Mouse (Mus musculus) thymus, postnatal 10 days (tissue): ENCODE measurements at regions not wholly inside any gene's neighbourhood (a gene's known extent, or its start where the extent isn't known, plus 50 kb on each side); places are given as distances from the start of the nearest gene placed in this dataset.

Experiments used
- DNase-seq, 2 experiments: peaks; one replicate each; pipeline ENCODE4 v3.0.0; 2021; ENCODE audit warnings: low spot score in 2 of 2

DNA sequence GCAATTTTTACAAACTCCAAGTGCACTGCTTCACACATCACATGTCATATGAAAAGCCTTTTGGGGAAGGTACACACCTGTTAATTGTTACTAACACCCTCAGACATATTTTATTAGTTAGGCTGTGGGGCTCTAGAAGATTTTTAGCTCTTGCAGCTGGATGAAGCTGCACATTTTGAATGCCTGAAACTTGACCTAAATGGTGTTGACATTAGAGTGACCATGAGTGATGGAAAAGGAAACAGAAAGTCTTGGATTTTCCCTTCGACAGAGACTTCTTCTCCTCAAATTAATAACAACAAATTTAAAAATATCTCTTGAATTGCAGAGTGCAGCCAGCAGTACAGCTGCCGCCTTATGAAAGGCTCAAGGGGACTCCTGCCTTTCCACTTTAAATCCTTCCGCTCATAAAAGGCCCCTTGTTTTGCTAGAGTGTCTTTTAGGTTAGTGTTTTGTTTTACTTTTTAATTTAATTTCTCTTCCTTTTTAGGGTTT, 259.7 kb downstream of the Trim52 start:
- no peak for DNase-seq

DNA sequence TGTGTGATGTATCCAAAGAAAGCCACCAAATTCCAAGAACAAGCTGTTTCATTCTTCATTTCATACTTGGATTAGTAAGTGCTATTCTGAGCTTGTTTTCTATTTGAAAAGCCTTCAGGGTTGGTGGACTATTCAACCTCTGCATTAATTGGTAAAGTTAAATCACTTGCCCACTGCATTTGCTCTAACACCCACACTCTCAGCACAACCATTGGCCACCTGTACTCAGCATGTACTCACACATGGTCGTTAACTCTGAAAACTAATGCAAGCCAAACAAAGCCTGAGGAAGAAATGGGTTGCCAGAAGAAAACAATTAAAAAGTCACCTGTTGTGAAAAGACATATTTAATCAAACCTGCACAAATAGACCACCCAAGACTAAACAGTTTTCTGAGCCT, 267.5 kb downstream of the Trim52 start:
- no peak for DNase-seq

DNA sequence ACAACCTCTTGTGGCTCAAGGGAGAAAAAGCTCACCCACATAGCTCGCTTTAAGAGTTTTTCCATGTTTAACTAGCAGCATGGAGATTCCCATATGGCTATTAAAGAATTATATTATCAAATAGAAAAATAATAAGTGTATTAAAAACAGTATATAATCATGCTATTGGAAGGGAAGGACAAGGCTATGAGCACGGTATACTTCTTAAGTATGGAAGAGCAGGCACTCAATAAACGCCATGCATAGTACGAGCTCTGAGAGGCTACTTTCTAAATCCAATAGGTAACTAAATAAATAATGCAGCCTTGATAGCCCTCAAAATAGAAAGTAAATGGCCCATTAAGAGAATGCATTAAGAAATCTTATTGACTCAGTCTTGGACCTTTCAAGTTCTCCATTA, 273.6 kb downstream of the Trim52 start:
- DNase-seq, result no peak

DNA sequence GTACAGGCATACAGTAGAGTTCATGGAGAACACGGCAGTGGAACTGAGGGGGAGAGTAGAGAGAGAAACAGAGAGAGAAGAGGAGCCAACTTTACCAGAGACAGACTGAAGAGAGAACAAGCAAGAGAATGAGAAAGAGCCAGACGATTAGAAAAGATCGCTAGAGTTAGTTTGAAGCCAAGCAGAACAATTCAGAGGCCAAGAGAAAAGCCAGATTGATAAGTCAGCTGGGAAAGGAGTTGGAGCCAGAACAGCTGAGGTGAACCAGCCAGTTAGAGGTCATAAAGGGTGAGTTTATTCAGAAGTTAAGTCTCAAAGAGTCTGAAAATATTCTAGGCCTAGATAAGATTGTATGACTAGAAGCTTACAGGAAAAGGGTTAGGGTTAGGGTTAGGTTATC, 281.7 kb downstream of the Trim52 start:
- DNase-seq, result no peak

DNA sequence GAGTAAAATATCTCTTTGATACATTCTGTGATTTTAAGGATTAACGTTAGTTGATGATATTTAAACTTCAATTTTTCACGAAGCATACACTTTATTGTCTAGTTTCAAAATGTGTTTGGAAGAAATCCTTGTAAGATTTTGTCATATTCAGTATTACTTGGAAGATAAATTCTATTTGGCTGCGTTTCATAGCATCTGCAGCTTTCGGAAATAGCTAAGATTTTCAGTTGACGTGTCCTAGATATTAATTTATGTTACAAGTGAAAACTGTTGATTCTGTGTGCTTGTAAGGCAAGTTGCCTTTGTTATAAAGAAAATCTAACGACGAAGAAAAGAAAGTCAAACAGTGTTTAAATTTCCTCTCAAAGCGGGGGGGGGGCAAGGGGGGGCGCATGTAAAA, 284.5 kb downstream of the Trim52 start:
- no peak for DNase-seq

DNA sequence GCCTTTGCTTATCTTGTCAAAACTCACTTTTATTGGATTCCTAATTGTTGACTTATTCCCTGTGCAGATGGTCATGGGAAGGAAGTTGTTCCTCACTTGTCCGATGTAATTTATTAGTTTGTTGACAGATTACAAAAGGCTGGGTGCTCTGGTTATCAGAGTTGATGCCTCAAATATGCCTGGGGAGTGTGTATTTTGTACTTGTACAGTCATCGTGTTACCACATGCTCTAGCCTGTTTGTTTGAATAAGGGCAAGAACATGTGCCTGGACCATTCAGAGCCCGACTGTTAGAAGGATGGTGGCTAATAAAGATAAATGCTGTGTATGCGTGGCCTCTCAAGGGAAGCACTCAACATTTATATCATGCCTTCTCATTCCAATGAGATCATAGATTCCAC, 288.0 kb downstream of the Trim52 start:
- DNase-seq, result no peak

DNA sequence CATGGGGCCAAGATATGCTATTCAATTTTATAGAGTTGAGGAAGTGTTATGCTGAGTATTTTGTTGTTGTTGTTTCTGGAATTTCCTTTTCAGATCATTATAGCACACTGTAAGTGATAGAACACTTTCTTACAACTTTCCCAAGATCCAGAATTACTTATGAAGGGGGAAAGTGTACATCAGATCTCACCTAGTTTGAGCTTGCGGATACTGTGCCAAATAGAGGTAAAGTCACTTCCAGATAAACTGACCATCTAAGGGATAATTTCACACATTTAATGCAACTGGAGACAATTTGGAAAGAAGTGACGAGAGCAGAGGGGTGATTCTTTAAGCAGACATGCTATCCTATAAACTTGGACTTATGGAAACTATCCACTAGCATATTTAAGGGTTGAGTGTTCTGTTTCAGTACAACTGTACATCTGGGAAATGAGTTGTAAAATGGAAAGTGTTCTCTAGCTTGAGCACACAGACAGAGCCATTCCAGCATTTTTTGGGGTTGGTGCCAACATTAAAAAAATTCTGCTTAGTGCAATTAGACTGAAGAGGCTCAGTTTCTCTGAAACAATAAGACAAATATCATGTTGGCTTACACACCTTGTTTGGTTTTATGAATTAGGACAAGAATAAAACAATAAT, 307.0 kb downstream of the Trim52 start:
- DNase-seq, result no peak

DNA sequence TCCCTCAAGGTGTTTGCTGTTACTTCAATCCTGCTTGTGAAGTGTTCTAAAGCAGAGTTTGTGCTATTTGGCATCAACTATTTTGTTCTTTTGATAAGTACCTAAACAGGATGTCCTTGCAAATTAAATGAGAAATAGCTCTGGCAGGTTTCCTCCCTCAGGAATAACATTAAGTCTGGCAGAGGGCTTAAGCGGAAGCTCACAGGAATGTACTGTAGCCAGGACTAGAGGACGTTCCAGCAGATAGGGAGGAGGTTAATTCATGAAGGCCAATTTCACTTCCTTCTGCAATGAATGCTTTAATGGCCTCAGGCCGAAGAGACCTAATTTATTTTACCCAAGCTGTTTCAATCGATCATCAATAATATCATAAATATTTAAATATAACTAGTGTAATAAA, 318.7 kb downstream of the Trim52 start:
- no peak for DNase-seq

DNA sequence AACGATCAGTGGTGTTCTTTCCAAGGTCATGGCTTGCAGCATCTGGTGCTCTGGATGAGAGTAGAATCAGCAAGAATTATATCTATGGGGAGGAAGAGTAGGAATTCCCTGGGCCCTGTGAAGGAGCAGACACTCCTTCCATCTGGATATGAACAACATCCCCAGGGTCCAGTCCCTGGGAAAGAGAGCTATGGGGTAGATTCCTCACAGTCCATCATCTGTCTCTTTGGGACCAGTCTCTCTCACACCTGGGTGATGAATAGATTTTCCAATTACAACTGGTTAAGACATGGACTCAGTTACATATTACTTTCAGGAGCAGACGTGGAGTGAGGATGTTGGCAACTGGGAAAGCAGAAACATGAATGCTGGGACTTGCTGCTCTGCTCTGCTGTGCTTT, 322.6 kb downstream of the Trim52 start:
- no peak for DNase-seq

DNA sequence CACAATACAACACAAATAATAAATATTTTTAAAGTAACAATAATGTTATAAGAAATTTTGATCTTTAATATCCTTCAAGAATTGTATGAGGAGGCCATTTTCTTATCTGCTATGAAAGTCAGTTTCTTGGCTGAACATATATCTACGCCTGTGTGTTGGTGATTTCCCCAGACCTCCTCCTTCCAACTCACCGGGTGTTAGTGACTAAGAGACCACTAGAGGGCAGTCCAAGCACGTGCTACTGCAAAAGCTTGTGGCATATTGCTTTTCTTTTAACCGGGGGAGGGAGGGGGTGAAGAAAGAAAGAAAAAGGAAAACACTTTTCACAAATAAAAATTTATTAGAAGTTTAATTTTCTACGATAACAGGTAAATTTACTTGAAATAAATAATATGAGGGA, 333.3 kb downstream of the Trim52 start:
- peak; percentile 3 to 38 for DNase-seq

DNA sequence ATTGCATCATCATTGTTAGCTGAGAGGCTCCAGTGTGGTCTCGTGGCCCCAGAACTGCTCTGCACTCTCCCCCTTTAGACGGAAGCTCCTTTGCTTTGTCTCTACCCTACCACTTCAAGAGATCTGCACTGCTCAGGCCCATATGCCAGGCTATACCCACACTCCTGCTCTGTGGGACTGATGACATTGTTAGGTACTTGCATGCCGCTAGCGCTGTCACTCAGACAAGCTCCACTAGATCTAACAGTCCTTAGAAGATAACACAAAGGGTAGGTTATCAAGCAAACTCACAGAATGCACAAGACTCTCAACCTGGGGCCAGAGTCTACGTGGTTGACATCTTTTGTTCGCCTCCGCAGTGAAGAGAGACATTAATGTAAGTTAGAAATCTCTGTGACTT, 383.1 kb downstream of the Trim52 start:
- no peak for DNase-seq

DNA sequence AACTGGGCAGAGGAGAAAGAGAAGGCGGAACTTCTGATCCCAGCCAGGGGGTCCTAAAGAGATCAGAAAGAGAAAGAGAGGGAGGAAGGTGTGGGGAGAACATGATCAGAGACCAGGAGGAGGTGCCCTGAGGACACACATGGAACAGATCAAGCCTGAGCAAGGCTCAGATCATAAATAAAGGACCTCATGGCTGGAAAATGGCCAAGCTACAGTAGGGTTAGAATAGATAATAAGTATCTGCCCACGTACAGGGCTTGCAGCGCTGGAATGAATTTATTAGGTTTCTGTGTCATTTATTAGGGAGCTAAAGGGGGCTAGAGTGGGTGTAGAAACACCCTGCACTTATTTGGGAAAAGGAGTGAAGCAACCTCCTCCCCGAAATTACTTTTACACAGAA, 385.4 kb downstream of the Trim52 start:
- DNase-seq, result no peak

DNA sequence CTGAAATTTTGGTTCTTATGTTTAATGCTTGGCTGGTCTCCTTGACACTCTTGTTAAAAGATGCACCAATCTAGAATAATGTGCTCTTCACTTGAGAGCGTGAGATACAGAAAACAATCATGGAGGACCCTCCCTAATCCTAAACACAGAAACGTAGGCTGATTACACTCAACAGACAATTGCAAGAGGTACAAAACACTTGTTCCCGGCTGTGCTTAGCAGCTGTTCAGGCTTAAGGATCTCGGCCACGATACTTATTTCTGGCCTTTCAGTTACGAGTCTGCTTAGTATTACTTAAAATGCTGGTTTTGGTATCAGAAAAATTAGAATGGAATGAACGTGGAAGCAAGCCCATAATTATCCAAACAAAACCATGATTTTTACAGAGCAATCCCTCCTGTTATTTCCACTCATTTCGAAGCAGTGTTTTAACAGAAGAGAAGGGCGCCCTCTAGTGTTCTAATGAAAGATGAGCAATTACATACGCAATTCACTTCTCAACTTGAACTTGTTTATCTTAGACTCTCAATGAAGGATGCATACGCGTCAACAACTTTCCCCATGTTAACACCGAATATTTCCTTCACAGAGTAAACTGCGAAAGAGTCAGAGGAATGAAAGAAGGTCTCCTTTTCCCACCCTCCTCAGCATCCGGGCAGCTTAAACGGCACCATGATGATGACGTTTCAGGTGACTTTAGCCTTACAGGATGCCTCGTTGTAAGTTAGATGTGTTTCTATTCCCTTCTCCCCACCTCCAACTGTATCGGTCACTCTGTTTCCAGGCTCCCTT, 394.5 kb downstream of the Trim52 start:
- peak in 1 of 2 experiments; percentile 19 for DNase-seq

DNA sequence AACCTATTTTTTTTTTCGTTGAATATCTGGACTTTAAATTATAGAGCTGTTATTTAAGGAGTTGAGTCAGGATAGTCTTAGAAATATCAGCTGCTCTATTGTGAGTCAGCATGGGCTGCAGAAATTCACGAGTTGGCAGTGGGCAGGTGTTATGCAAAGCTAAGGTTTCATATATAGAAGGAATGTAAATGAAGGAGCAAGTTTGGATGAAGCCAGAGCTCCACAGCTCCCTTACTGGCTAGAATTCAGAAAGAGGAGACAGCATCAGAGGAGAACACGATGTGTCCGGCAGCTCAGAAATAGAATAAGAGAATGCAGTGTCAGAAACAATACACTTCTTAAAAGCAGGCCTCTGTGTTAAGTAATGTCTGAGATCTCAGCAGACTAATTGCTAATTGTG, 400.9 kb downstream of the Trim52 start:
- no peak for DNase-seq

DNA sequence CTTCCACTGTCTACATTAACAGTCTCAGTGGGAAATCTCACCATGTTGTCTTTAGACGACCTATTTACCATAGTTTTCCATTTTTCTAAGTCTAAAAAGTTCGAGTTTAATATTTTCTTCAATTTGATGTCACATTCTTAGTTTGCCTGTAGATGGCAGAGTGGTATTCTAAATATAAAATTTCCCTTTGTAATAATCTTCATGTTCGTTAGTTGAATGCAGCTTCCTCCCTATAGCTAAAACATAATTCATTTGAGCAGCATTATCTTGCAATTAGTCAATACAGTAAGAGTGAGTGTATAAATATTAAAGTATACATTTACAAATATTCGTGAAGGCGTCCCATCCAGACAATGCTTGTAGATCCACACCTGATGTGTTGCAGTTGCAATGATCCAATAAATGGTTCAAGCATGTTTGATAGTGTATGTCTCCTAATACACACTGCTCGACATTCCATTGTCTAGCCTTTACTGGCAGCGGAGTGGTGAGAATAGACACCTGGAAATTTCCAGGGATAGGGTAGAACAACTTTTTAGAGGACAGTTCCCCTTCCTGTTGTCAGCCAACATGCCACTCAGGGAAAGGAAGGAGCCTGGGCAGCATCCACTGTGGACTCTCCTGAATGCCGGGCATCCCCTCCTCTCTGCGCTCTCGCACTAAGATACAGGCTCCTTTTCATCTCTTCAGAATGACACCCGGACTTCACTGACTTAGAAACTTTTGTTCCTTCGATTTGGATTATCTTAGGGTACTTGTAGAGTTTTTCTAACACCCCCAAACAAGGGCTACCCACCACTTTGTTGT, 412.8 kb downstream of the Trim52 start:
- DNase-seq, result no peak

DNA sequence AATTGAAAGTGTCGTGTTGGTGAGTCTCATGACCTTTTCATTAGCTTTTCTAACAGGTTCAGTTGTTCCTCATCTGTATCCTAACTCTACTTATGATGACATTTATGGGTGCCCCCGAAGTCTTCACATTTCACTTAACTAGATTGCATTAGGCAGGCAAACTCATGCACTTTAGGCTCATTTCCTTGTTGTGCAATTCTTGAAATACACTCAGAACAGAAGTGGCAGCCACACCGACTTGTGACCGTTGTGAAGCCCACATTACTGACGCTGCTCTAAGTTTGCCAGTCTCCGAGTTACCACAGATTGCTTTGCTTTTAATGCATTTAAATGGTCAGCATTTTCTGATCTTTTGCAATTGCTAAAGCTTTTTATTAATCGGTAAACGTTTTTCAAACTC, 414.8 kb downstream of the Trim52 start:
- no peak for DNase-seq

DNA sequence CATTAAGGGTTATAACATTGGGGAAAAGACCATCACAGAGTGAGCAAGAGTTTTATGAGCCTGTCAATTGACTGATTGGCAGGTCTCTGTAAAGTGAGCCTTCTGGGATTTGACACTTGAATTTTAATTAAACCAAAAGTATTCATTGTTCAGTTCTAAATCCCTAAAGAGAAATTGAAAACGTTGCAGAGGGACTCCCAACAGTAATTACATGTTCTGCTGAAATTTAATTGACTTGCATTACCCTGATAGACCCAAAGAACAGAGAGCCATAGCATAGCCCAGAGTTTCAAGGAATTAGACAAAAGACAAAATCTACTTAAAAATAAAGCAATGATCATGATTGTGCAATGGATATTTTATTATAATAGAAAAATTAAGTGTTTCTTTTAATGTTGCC, 444.2 kb downstream of the Trim52 start:
- no peak for DNase-seq

DNA sequence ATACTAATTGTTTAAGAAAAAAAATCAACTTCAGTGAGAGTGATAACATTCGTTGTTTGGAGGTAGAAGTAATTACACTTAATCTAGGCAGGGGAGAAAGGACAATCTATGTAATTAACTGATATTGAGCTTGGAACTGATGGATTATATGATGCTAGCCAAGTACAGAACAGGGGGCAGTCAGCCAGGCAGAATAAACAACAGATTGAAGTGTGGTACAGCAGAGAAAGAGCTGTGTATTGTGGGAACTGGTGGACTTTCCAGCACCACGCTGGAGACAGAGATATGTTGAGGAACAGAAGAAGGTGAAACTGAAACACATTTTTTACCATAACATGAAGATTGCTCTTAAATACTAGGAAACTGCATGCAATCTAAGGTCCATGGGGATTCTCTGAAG, 473.3 kb downstream of the Trim52 start:
- DNase-seq, result no peak

DNA sequence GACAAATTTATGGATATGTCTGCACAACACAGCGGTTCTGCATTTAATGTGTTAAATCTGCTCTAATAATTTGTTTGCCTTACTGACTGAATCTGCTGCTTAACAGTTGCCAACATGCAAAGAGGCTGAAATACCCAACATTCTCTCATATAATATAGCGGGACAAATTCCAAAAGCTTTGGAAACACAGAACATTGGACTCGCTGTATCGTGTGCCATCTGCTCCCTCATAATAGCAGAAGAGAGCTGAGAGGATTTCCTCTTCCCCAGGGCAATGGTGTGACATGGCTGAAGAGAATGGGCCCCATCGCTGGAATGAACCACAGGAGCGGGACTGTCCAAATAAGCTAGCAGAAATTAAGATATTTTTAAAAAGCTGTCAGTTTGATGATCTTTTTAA, 475.9 kb downstream of the Trim52 start:
- DNase-seq, result no peak

DNA sequence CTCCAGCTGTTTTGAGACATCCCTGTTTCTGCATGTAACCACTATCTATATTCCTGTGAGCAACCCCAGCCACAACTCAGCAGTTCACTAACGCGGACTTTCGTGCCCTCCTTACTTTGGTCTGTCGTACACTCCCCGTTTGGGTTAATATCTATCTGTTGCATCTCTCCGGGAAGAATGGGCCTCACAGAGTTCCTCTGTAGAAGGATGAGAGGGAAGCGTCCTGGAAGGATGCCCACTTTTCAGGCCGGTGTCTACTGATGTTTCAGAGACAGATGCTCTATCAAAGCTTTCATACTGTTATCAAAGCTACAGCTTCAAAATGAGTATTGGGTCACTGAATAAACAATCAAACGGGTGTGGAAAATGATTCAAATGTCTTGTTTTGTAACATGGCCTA, 487.4 kb downstream of the Trim52 start:
- no peak for DNase-seq

DNA sequence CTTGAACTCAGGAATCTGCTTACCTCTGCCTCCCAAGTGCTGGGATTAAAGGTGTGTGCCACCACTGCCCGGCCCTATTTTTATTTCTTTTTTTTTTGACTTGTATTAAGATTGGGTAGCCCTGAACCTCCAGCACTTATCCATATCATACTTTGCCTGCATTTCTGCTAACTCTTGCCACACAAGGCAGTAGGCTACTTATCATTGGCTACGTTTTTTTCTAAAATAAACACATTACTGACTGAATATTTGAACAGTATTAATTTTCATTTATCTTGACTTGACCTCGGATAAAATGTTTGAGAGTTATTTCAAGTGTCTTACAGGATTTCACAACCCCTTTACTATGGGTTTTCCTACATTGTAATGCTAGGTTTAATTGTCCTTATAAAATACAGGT, 488.0 kb downstream of the Trim52 start:
- DNase-seq, result no peak

DNA sequence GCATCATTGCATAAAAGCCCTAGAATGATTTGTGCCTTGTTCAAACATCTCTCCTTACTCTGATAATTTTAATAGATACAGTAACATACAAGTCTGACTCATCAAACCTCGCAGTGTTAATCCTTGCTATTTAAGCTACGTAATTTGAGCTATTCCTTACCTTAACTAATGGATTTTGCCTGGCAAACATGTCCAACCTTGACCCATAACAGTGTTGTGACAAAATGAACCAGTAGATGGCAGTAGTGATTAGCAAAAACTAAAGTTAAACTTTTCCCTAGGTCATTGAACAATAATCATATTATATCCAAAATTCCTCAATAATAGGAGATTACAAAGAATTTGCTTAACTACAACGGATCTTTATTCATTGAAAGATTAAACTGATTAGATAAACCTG, 501.0 kb downstream of the Trim52 start:
- no peak for DNase-seq
